Mouse (Mus musculus): ENCODE measurements around the gene Prkcz. TPM values are rescaled to one million over a fixed set of nuclear protein-coding genes. Genes with fewer than 3 reads are reported as not detected.

Prkcz gene
- polyA plus RNA-seq, 1 experiment from 2014 or later, result 17.6 TPM

DNA sequence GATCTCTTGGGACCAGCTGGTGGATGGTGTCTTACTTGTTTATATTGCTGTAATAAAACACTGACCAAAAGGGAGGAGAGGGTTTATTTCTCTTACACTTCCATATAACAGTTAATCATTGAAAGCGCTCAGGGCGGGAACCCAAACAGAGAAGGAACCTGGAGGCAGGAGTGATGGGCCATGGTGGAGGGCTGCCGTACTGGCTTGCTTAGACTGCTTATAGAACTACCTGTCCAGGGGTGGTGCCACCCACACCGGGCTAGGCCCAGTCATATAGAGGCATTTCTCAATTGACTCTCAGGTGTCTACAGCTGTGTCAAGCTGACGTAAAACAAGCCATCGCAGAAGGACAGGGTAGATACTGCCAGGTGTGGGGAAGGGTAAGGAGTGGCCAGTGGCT, 5.6 kb upstream of the Prkcz start:
- Histone ChIP-seq H3K27ac (ENCODE audit: low read depth, low read length) (no peak overlapping the region), H3K4me2 (no peak overlapping the region), H3K4me3 (ENCODE audit: low read depth, low read length) (no peak overlapping the region), H3K27me3 (ENCODE audit: control insufficient read depth, insufficient read depth, low read length) (peaks cover 14% of the 10 kb centered on the region), H3K9me3 (ENCODE audit: control insufficient read depth, low read length) (no peaks in the 10 kb centered on the region), H3K36me3 (ENCODE audit: control insufficient read depth, insufficient read depth, low read length) (no peaks in the 10 kb centered on the region), H3K4me1 (ENCODE audit: control insufficient read depth, insufficient read depth, low read length) (peaks cover 1% of the 10 kb centered on the region; the same call in 1 of the 2 replicates), H3K9ac (ENCODE audit: low read length) (no peak overlapping the region)
- ATAC-seq (ENCODE audit: low FRiP score) (no peak), DNase-seq (ENCODE audit: low spot score, missing footprints) (no peak)
- 93% methylated on average over 6 of the region's 6 CpGs for WGBS

DNA sequence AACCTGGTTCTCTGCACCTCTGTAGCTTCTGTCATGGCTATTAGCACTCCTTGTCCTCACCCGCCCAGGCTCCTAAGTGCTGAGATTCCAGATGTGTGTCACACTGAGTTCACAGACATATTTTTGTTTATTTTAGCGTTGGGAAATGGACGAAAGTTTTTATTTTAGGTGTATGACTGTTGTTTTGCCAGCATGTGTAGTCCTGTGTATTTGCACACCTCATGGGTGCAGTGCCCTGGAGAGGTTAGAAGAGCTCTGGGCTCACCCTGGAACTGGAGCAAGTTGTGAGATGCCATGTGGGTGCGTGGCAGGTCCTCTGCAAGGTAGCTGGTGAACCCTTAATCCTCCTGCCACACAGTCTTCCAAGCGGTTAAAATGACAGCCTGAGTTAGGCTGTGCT, 1.3 kb upstream of the Prkcz start:
- Histone ChIP-seq H3K27me3 (ENCODE audit: control insufficient read depth, insufficient read depth, low read length) (peaks cover 35% of the 10 kb centered on the region), H3K4me2 (no peak overlapping the region), H3K9me3 (ENCODE audit: control insufficient read depth, low read length) (no peaks in the 10 kb centered on the region), H3K36me3 (ENCODE audit: control insufficient read depth, insufficient read depth, low read length) (no peaks in the 10 kb centered on the region), H3K9ac (ENCODE audit: low read length) (no peak overlapping the region), H3K4me3 (ENCODE audit: low read depth, low read length) (no peak overlapping the region), H3K27ac (ENCODE audit: low read depth, low read length) (no peak overlapping the region), H3K4me1 (ENCODE audit: control insufficient read depth, insufficient read depth, low read length) (peaks cover 5% of the 10 kb centered on the region; the same call in 1 of the 2 replicates)
- DNase-seq (ENCODE audit: low spot score, missing footprints), result peak; percentile 79
- ATAC-seq (ENCODE audit: low FRiP score), result no peak
- 43% methylated on average over 5 of the region's 5 CpGs for WGBS

DNA sequence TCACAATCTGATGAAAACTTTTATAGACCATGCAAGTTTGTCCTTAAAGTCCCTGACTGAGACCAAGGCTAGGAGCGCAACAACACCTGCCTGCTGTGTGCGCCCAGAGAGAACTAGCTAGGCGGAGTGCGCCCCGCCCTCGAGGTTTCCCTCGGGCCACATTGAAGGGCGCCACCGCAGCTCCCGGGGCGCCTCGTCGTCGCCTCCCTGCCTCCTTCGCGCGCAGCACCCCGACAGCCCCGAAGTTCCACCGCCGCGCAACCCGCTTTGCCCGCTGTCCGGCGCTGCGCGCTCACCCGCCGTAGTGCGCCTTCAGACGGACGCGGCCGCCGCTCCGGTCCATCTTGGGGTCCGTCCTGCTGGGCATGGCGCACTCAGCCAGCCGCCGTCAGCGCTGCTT, 305 bp downstream of the Prkcz start:
- Histone ChIP-seq H3K36me3 (ENCODE audit: control insufficient read depth, insufficient read depth, low read length) (no peaks in the 10 kb centered on the region), H3K9ac (ENCODE audit: low read length) (no peak overlapping the region), H3K4me2 (peak overlapping the region; percentile 50), H3K4me3 (ENCODE audit: low read depth, low read length) (peak overlapping the region; percentile 35), H3K4me1 (ENCODE audit: control insufficient read depth, insufficient read depth, low read length) (peaks cover 5% of the 10 kb centered on the region; the same call in 1 of the 2 replicates), H3K27me3 (ENCODE audit: control insufficient read depth, insufficient read depth, low read length) (peaks cover 35% of the 10 kb centered on the region), H3K9me3 (ENCODE audit: control insufficient read depth, low read length) (no peaks in the 10 kb centered on the region), H3K27ac (ENCODE audit: low read depth, low read length) (no peak overlapping the region)
- peak; percentile 48; the same call in 1 of the 2 replicates for ATAC-seq (ENCODE audit: low FRiP score)
- WGBS, result under 1% methylated on average over 42 of the region's 42 CpGs
- DNase-seq (ENCODE audit: low spot score, missing footprints), result peak; percentile 88

DNA sequence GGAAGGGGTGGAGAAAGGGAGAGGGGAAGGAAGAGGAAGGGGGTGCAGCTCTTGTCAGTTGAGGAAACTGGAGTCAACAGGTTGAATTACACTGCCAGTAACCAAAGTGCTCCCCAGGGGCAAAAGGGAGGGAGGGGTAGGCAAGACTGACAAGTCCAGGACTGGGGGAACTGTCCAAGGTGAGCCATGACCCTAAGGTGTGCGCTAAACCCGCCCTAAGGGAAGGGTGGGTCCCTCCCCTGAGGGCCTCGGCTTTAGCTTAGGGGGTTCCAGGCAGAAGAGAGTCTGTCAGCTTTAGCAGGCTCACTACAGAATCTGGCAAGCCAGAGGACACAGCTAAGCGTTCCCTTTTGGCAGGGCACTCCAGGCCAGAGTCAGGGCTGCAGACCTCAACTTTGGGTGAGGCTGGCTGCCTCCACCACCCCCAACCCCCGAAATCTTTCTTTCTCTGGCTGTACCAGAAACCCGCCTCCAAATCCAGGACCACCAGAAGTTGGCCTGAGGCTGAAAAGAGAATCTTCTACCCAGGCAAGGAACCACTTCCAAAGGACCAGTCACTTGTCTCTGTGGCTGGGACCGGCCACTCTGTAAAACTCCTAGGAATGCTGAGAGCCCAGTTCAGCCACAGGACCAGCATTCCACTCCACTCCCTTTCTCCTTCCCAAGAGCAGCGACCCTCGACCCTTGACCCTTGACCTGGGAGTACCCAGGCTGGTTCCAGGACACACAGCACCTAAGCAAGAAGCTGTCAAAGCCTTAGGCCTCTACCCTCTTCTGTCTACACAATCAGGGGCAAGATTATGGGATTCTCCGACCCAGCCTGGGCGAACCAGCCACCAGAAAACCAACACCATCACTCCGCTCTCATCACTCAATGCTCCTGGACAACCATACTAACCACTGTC, 1.3 kb downstream of the Prkcz start:
- no peaks in the 10 kb centered on the region for H3K9me3 ChIP-seq (ENCODE audit: control insufficient read depth, low read length)
- peaks cover 35% of the 10 kb centered on the region for H3K27me3 ChIP-seq (ENCODE audit: control insufficient read depth, insufficient read depth, low read length)
- H3K4me2 ChIP-seq, result no peak overlapping the region
- DNase-seq (ENCODE audit: low spot score, missing footprints) (peak; percentile 84), ATAC-seq (ENCODE audit: low FRiP score) (no peak)
- H3K4me3 ChIP-seq (ENCODE audit: low read depth, low read length), result no peak overlapping the region
- no peaks in the 10 kb centered on the region for H3K36me3 ChIP-seq (ENCODE audit: control insufficient read depth, insufficient read depth, low read length)
- H3K9ac ChIP-seq (ENCODE audit: low read length), result no peak overlapping the region
- peaks cover 5% of the 10 kb centered on the region; the same call in 1 of the 2 replicates for H3K4me1 ChIP-seq (ENCODE audit: control insufficient read depth, insufficient read depth, low read length)
- 41% methylated on average over 12 of the region's 12 CpGs for WGBS
- no peak overlapping the region for H3K27ac ChIP-seq (ENCODE audit: low read depth, low read length)

DNA sequence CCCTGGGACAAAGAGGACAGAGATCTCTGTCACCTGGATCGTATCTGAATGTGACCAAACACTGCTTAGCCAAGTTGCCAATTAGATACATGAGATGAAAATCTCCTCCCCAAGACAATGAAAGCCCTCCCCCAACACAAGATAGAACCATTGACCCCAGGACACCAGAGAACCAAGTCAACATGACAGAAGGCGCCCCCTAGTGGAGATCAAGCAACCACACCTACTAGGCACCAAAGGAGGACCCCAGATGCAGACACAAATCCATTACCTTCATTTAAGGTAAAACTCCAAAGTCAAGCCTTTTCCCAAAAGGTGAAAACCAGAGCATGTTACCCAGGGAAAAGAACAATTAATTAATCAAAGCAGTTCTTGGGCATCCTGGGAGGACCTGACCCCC, 3.6 kb downstream of the Prkcz start:
- Histone ChIP-seq H3K9ac (ENCODE audit: low read length) (no peak overlapping the region), H3K4me2 (no peak overlapping the region), H3K9me3 (ENCODE audit: control insufficient read depth, low read length) (no peaks in the 10 kb centered on the region), H3K4me1 (ENCODE audit: control insufficient read depth, insufficient read depth, low read length) (peaks cover 5% of the 10 kb centered on the region; the same call in 1 of the 2 replicates), H3K27me3 (ENCODE audit: control insufficient read depth, insufficient read depth, low read length) (peaks cover 29% of the 10 kb centered on the region), H3K4me3 (ENCODE audit: low read depth, low read length) (no peak overlapping the region), H3K36me3 (ENCODE audit: control insufficient read depth, insufficient read depth, low read length) (no peaks in the 10 kb centered on the region), H3K27ac (ENCODE audit: low read depth, low read length) (no peak overlapping the region)
- DNase-seq (ENCODE audit: low spot score, missing footprints), result no peak
- WGBS, result 46% methylated on average over 2 of the region's 2 CpGs
- no peak for ATAC-seq (ENCODE audit: low FRiP score)

DNA sequence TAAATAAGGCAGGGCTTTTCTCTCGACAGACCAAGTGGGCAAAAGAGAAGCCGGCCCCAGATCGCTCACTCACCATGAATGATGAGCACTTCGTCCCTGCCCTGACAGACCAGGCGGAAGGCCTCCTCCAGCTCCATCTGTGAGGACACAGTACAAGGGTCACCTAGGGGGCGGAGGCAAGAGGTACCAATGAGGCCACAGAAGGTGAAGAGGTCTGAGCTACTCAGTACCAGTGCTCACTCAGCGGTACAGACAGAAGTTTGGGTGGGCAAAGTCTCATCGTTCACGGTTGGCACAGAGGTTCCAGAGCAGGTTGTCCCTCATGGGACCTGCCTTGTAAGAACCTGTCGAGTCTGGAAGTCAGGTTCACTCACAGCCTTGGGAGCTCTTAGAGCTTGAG, 4.8 kb downstream of the Prkcz start:
- H3K9ac ChIP-seq (ENCODE audit: low read length), result no peak overlapping the region
- ATAC-seq (ENCODE audit: low FRiP score) (no peak), DNase-seq (ENCODE audit: low spot score, missing footprints) (no peak)
- no peak overlapping the region for H3K27ac ChIP-seq (ENCODE audit: low read depth, low read length)
- peaks cover 16% of the 10 kb centered on the region for H3K27me3 ChIP-seq (ENCODE audit: control insufficient read depth, insufficient read depth, low read length)
- no peak overlapping the region for H3K4me2 ChIP-seq
- H3K4me1 ChIP-seq (ENCODE audit: control insufficient read depth, insufficient read depth, low read length), result 0 out of 2 replicates have a peak, but pooled peaks cover 3% of the 10 kb centered on the region
- H3K36me3 ChIP-seq (ENCODE audit: control insufficient read depth, insufficient read depth, low read length), result no peaks in the 10 kb centered on the region
- H3K9me3 ChIP-seq (ENCODE audit: control insufficient read depth, low read length), result no peaks in the 10 kb centered on the region
- 96% methylated on average over 10 of the region's 10 CpGs for WGBS
- no peak overlapping the region for H3K4me3 ChIP-seq (ENCODE audit: low read depth, low read length)

DNA sequence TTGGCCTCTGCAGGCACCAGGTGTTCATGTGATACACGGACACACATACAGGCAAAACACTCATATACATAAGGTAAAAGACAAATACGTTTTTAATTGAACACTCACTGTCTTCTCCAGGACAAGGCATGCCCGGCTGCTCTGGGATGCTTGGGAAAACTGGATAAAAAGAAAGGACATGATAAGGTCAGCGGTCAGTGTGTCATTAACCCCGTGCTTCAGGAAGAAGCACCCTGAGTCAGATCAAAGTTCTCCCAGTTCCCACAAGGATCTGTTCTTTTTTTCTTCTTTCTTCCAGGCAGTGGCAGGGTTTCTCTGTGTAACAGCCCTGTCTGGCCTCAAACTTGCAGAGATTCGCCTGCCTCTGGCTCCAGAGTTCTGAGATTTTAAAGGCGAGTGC, 6.6 kb downstream of the Prkcz start:
- Histone ChIP-seq H3K36me3 (ENCODE audit: control insufficient read depth, insufficient read depth, low read length) (no peaks in the 10 kb centered on the region), H3K4me1 (ENCODE audit: control insufficient read depth, insufficient read depth, low read length) (no peaks in the 10 kb centered on the region), H3K27me3 (ENCODE audit: control insufficient read depth, insufficient read depth, low read length) (peaks cover 2% of the 10 kb centered on the region; the same call in 1 of the 2 replicates), H3K27ac (ENCODE audit: low read depth, low read length) (no peak overlapping the region), H3K9ac (ENCODE audit: low read length) (no peak overlapping the region), H3K4me3 (ENCODE audit: low read depth, low read length) (no peak overlapping the region), H3K9me3 (ENCODE audit: control insufficient read depth, low read length) (no peaks in the 10 kb centered on the region), H3K4me2 (no peak overlapping the region)
- WGBS, result 82% methylated on average over 7 of the region's 7 CpGs
- ATAC-seq (ENCODE audit: low FRiP score), result no peak
- no peak for DNase-seq (ENCODE audit: low spot score, missing footprints)

DNA sequence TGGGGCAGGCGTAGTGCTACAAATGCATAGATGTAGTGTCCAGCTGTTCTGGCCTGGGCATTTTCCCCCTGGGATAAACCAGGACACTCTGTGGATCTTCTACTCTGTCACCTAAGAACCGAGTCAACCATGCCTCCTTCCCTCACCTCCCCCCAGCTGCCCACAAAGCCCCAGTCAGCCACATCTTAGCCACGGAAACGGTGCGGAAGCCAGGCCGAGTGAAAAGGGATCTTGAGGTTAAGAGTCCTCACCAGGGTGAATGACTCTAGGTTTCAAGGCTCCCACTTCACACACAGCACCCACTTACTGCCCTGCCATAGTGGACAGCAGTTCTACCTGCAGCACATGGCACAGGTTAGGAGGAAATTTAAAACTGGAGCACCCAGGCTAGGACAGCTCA, 7.1 kb downstream of the Prkcz start:
- H3K4me2 ChIP-seq, result no peak overlapping the region
- no peak overlapping the region for H3K4me3 ChIP-seq (ENCODE audit: low read depth, low read length)
- no peak overlapping the region for H3K9ac ChIP-seq (ENCODE audit: low read length)
- no peaks in the 10 kb centered on the region for H3K9me3 ChIP-seq (ENCODE audit: control insufficient read depth, low read length)
- no peak overlapping the region for H3K27ac ChIP-seq (ENCODE audit: low read depth, low read length)
- WGBS, result 87% methylated on average over 6 of the region's 6 CpGs
- H3K36me3 ChIP-seq (ENCODE audit: control insufficient read depth, insufficient read depth, low read length), result no peaks in the 10 kb centered on the region
- ATAC-seq (ENCODE audit: low FRiP score), result no peak
- no peak for DNase-seq (ENCODE audit: low spot score, missing footprints)
- no peaks in the 10 kb centered on the region for H3K4me1 ChIP-seq (ENCODE audit: control insufficient read depth, insufficient read depth, low read length)
- H3K27me3 ChIP-seq (ENCODE audit: control insufficient read depth, insufficient read depth, low read length), result no peaks in the 10 kb centered on the region; the same call in 1 of the 2 replicates

DNA sequence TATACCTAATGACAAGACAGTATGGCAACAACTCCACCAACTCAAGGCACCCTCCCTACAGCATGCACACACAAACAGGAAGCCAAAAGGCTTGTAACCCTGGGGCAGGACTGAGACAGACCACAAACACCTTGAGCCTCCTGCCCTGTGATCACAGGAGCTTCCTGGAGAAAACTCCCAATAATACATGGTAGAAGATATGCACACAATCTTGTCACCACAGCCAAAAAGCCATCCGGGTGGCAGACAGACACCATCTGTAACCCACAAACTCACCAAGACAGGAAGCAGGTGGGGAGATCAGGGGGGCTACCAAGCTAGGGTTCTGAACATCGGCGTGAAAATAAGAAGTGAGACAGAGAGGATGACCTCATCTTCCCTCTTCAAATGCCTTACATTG, 8.6 kb downstream of the Prkcz start:
- WGBS, result 94% methylated on average over 3 of the region's 3 CpGs
- Histone ChIP-seq H3K27ac (ENCODE audit: low read depth, low read length) (no peak overlapping the region), H3K4me3 (ENCODE audit: low read depth, low read length) (no peak overlapping the region), H3K4me2 (no peak overlapping the region), H3K36me3 (ENCODE audit: control insufficient read depth, insufficient read depth, low read length) (no peaks in the 10 kb centered on the region), H3K9me3 (ENCODE audit: control insufficient read depth, low read length) (no peaks in the 10 kb centered on the region), H3K27me3 (ENCODE audit: control insufficient read depth, insufficient read depth, low read length) (no peaks in the 10 kb centered on the region), H3K9ac (ENCODE audit: low read length) (no peak overlapping the region), H3K4me1 (ENCODE audit: control insufficient read depth, insufficient read depth, low read length) (no peaks in the 10 kb centered on the region)
- ATAC-seq (ENCODE audit: low FRiP score) (no peak), DNase-seq (ENCODE audit: low spot score, missing footprints) (no peak)
